Mouse (Mus musculus): ENCODE measurements around the gene Tmed2. TPM values are rescaled to one million over a fixed set of nuclear protein-coding genes. Genes with fewer than 3 reads are reported as not detected.
"Not testable (repeated sequence)": the region's sequence is repeated elsewhere in the genome, so short reads cannot be mapped to it uniquely, and the experiment has no call there.

Gene Tmed2
- total RNA-seq (2014; fragmentation: Nextera tagmentation), result 300 and 349 TPM in 2 replicates
- total RNA-seq (2017), result 809 and 870 TPM in 2 replicates

DNA sequence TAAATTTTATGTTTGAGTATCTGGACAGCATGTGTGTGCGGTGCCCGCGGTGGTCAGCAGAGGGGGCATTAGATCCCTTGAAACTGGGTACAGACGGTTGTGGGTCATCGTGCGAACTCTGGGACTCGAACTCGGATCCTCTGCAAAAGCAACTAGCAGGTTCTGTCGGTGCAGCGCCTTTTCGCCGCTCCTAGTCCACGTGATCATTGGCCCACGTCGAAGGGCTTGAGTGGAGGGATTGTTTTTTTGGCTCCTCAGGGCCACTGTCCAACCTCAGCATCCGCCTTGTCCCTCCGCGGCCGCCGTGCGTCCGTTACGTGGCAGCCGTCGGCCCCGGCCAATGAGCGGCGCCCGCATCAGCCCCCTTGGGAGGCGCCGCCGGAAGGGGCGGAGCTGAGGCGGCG, at the start of gene Tmed2:
TSS of gene Tmed2 (plus strand) at position 313 of the 404 bp plus-strand sequence.
- peak; percentile 90 for ATAC-seq (replicated peaks; ENCODE audit: low FRiP score, low TSS enrichment, poor library complexity, severe bottlenecking)

GRCm38 (mm10) chr5:124491732-124492131, 48.8 kb upstream of the Tmed2 start:
- no peak for ATAC-seq (replicated peaks; ENCODE audit: low FRiP score, low TSS enrichment, poor library complexity, severe bottlenecking)

- ATAC-seq (replicated peaks; ENCODE audit: low FRiP score, low TSS enrichment, poor library complexity, severe bottlenecking), result no peak
Observed at GRCm38 (mm10) chr5:124492618-124493017, 47.9 kb upstream of the Tmed2 start.

- ATAC-seq (replicated peaks; ENCODE audit: low FRiP score, low TSS enrichment, poor library complexity, severe bottlenecking), result no peak
Observed at GRCm38 (mm10) chr5:124493455-124493854, 47.0 kb upstream of the Tmed2 start.

DNA sequence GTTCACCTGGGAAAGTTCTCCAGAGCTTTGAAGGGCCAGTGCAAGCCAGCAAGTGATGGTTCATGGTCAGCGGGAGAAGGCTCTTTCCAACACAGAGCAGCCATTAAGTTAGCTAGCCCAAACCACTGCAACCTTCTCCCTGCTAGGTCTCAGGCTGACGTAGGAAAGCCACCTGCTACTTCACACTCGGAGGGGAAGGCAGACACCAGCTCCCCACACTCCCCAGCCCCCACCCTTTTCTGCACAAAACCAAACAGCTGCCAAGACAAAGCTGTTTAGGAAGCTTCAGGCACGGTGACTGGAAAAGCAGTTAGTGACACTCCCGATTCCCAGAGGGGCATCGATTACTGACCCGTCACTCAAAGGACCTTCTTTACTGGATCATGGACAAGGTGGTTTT, 44.9 kb upstream of the Tmed2 start:
- ATAC-seq (replicated peaks; ENCODE audit: low FRiP score, low TSS enrichment, poor library complexity, severe bottlenecking), result no peak

GRCm38 (mm10) chr5:124496614-124497514, 43.6 kb upstream of the Tmed2 start:
- ATAC-seq (replicated peaks; ENCODE audit: low FRiP score, low TSS enrichment, poor library complexity, severe bottlenecking), result peak; percentile 40; the same call in 1 of the 2 replicates

- peak; percentile 62 for ATAC-seq (replicated peaks; ENCODE audit: low FRiP score, low TSS enrichment, poor library complexity, severe bottlenecking)
Observed at GRCm38 (mm10) chr5:124498221-124498876, 42.1 kb upstream of the Tmed2 start.

DNA sequence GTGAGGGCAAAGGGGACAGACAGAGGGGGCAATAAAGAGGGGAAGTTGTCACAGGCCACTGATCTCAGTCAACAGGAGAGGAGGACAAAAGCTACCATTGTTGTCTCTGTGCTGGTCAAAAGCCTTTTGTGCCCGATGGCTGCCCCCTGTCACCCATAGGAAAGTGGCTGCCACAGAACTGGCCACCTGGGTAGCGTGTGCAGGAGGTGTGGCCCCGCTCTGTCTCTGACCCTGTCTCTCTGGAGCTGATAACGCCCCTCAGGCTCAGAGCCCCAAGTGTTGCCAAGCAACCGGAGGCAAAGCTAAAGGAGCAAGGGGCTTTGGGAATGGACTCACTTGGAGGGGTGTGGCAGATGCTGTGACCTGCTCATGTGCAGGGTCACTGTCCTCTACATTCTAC, 41.5 kb upstream of the Tmed2 start:
- peak; percentile 38; the same call in 1 of the 2 replicates for ATAC-seq (replicated peaks; ENCODE audit: low FRiP score, low TSS enrichment, poor library complexity, severe bottlenecking)

DNA sequence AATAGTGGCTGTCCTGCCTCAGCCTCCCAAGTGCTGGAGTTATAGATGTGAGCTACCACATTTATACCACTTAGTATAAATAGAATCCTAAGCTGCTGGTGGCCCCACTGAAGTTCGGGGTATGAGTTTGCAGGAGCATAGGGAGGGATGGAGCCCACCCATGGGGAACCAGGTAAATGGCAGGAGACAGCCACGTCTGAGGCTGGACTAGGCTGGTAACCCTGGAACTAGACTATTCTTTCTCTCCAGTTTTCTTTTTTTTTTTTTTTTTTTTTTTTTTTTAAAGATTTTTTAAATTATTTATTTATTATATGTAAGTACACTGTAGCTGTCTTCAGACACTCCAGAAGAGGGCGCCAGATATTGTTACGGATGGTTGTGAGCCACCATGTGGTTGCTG, 40.5 kb upstream of the Tmed2 start:
- not testable (repeated sequence) for ATAC-seq (replicated peaks; ENCODE audit: low FRiP score, low TSS enrichment, poor library complexity, severe bottlenecking)

DNA sequence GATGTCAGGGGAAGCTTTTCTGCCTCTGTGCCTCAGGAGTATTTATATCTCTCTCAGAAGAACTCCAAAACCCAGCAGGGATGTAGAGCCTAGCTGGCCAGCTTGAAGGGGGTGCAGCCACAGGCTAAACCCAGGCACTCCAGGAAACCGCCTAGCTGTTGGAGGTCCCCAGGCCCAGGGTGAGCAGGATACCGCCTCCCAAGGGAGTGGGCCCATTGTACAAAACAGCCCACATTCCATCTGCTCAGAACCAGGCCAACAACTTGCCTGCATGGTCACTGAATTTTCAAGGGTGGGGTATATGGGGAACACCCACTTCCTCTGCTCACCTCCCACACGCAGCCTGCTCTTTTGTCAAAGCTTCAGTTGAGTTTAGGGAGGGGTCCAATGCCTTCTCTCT, 39.9 kb upstream of the Tmed2 start:
- ATAC-seq (replicated peaks; ENCODE audit: low FRiP score, low TSS enrichment, poor library complexity, severe bottlenecking), result no peak

GRCm38 (mm10) chr5:124501541-124501940, 39.0 kb upstream of the Tmed2 start:
- no peak for ATAC-seq (replicated peaks; ENCODE audit: low FRiP score, low TSS enrichment, poor library complexity, severe bottlenecking)

- ATAC-seq (replicated peaks; ENCODE audit: low FRiP score, low TSS enrichment, poor library complexity, severe bottlenecking), result no peak
Observed at GRCm38 (mm10) chr5:124503742-124504141, 36.8 kb upstream of the Tmed2 start.

GRCm38 (mm10) chr5:124505235-124505634, 35.3 kb upstream of the Tmed2 start:
- ATAC-seq (replicated peaks; ENCODE audit: low FRiP score, low TSS enrichment, poor library complexity, severe bottlenecking), result no peak

- 0 out of 2 replicates have a peak, but pooled peaks have one; percentile 32 for ATAC-seq (replicated peaks; ENCODE audit: low FRiP score, low TSS enrichment, poor library complexity, severe bottlenecking)
Observed at GRCm38 (mm10) chr5:124506731-124507359, 33.6 kb upstream of the Tmed2 start.

DNA sequence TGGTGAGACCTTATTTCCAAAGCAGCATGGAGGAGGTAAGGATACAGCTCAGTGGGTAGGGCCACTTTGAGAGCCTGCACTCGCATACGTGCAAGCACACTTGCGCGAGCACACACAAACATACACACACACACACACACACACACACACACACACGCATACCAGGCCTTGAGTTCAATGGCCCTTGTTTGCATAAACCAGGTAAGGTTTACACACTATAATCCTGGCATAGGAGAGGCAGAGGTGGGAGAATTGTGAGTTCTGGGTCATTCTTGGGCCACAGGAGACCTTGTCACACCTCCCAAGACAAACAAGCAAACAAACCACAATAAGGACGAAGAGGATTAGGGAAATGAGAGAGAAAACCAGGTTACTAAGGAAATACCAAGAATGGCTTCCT, 31.3 kb upstream of the Tmed2 start:
- no peak for ATAC-seq (replicated peaks; ENCODE audit: low FRiP score, low TSS enrichment, poor library complexity, severe bottlenecking)

DNA sequence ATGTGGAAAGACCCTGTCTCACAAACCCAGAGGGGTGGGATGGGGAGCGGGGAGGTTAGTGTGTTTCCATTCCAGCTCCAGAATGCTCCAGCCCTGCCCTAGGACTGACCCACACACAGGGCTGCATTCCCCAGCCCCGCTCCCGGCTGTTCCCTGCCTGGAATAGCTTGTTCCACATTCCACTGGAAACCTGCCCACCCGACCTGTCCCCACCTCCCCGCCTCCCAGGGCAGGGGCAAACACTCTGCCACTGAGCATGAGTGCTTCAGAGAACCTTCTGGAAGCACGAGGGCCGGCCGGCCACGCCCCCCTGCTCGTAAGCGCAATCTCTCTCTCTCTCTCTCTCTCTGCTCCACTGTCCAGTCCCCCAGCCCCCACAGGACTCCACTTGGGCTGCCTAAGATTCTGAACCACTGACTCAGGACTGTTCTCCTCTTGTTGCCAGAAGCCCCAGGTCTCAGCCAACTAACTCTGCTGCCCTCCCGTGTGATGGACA, 30.7 kb upstream of the Tmed2 start:
- no peak for ATAC-seq (replicated peaks; ENCODE audit: low FRiP score, low TSS enrichment, poor library complexity, severe bottlenecking)

GRCm38 (mm10) chr5:124510536-124511050, 29.9 kb upstream of the Tmed2 start:
- ATAC-seq (replicated peaks; ENCODE audit: low FRiP score, low TSS enrichment, poor library complexity, severe bottlenecking), result no peak

DNA sequence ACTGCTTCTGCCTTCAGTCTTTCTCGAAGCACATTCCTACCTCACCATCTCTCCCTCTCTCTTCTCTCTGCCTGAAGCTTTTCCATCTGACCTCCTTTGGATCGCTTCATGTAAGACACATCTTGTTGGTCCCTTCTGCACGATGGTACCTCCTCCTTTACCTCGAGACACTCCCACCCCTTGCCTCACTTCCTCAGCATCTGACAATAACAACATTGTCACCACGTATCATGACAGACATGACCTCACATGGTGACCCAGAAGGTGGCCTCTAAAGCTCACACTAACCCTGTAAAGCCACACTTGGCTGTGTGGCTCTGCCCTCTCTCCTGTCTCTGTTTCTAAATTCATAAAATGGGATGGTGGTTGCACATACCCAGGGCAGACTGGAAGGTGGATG, 24.7 kb upstream of the Tmed2 start:
- ATAC-seq (replicated peaks; ENCODE audit: low FRiP score, low TSS enrichment, poor library complexity, severe bottlenecking), result no peak

- no peak for ATAC-seq (replicated peaks; ENCODE audit: low FRiP score, low TSS enrichment, poor library complexity, severe bottlenecking)
Observed at GRCm38 (mm10) chr5:124518648-124519047, 21.8 kb upstream of the Tmed2 start.

DNA sequence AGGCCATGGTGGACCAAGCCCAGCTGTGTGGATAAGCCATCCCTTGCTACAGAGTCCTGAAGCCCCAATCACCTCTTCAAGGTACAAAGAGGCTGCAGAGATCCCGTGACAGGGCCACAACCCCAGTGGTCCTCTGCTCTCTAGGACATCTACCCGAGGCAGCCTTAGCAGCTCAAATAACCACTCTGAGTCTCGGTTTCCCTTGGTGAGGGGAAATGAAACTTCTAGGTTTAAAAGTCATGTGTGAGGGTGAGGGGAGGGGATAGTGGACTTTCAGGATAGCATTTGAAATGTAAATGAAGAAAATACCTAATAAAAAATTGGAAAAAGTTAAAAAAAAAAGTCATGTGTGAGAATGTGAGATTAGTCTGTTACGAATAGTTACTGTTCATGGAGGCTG, 18.9 kb upstream of the Tmed2 start:
- ATAC-seq (replicated peaks; ENCODE audit: low FRiP score, low TSS enrichment, poor library complexity, severe bottlenecking), result no peak

Data from megakaryocyte-erythroid progenitor cell, adult 5-6 weeks (primary cell).